ENCODE assay signal across 40 mouse cellular contexts in genomic region chr14:51152249-51152870, GRCm38 (mm10). TPM values are rescaled to one million over a fixed set of nuclear protein-coding genes. Genes with fewer than 3 reads are reported as not detected.
A peak's percentile ranks its signal among the peaks of the same experiment; 100 is the strongest.
DNase-seq lines count a peak whose midpoint lies in the region; ATAC-seq and TF ChIP-seq lines count a peak whose summit lies in the region.
"Had no signal": no experiment of that assay in that cellular context is flagged by ENCODE, and none has a peak within 500 bp of the region (broad histone marks: within the 10 kb centered on the region; RNA-seq: fewer than 3 reads in every experiment).

No protein-coding gene starts in this region.

- no peak for TF ChIP-seq POLR2A in MEL (IDR thresholded peaks at IDR 0.05; ENCODE audit: control insufficient read depth in 1 of 2, insufficient read depth in 1 of 2, low read depth in 1 of 2, low read length in 2 of 2, poor library complexity in 1 of 2)

- H3K36me3 ChIP-seq in G1E (replicated peaks) (no peaks in the 10 kb centered on the region), MEL (ENCODE audit: control insufficient read depth in 1 of 2, insufficient read depth in 2 of 2, low read length in 2 of 2) (no peaks in the 10 kb centered on the region)
- no peaks in the 10 kb centered on the region for H3K36me3 ChIP-seq in liver, embryonic 11.5 days (ENCODE audit: control insufficient read depth, insufficient read depth, low read length)
- H3K36me3 ChIP-seq in liver, embryonic 16.5 days (ENCODE audit: control insufficient read depth, insufficient read depth) = no peaks in the 10 kb centered on the region
- H3K36me3 ChIP-seq: embryonic facial prominence, embryonic 13.5 days; forebrain, embryonic 10.5 days; forebrain, embryonic 15.5 days; heart, embryonic 12.5 days; midbrain, embryonic 13.5 days; neural tube, embryonic 13.5 days had no signal

- WGBS in liver, embryonic 11.5 days = 41% methylated on average over 5 of the region's 5 CpGs
- WGBS in liver, embryonic 16.5 days (ENCODE audit: insufficient replicate concordance) = 35% methylated on average over 5 of the region's 5 CpGs

- no peak for TF ChIP-seq CTCF in G1E (IDR thresholded peaks at IDR 0.05; ENCODE audit: low read depth, low read length)
- TF ChIP-seq CTCF in MEL (IDR thresholded peaks at IDR 0.05 in 2 of 3, conservative IDR thresholded peaks at IDR 0.05 in 1 of 3; ENCODE audit: control insufficient read depth in 1 of 3, insufficient read depth in 1 of 3, low read depth in 2 of 3, low read length in 3 of 3, poor library complexity in 1 of 3, severe bottlenecking in 1 of 3) = no peak

- no peak for TF ChIP-seq RAD21 in MEL (IDR thresholded peaks at IDR 0.05; ENCODE audit: low read depth, low read length)

- peak; percentile 66 for ATAC-seq in G1E (ENCODE audit: extremely low read depth, insufficient number of reproducible peaks, low FRiP score, poor library complexity, severe bottlenecking)
- ATAC-seq in liver, embryonic 11.5 days (replicated peaks; ENCODE audit: low FRiP score) = peak; percentile 65
- peak; percentile 65 for ATAC-seq in liver, embryonic 16.5 days (ENCODE audit: low read depth)
- ATAC-seq: forebrain, embryonic 15.5 days; inflammation-experienced regulatory T-cells, adult 6 months; midbrain, embryonic 13.5 days had no signal

- no peak for TF ChIP-seq EP300 in MEL (IDR thresholded peaks at IDR 0.05; ENCODE audit: low read depth in 1 of 2, low read length in 2 of 2)

- H3K9me3 ChIP-seq in G1E (replicated peaks) = no peaks in the 10 kb centered on the region
- H3K9me3 ChIP-seq in MEL (replicated peaks; ENCODE audit: insufficient read depth, low read length) = no peaks in the 10 kb centered on the region
- no peaks in the 10 kb centered on the region for H3K9me3 ChIP-seq in liver, embryonic 11.5 days (ENCODE audit: control insufficient read depth, low read length)
- no peaks in the 10 kb centered on the region for H3K9me3 ChIP-seq in liver, embryonic 16.5 days (replicated peaks; ENCODE audit: control insufficient read depth, low read length)
- H3K9me3 ChIP-seq: embryonic facial prominence, embryonic 13.5 days; forebrain, embryonic 10.5 days; forebrain, embryonic 15.5 days; heart, embryonic 12.5 days; midbrain, embryonic 13.5 days; neural tube, embryonic 13.5 days had no signal

- H3K27me3 ChIP-seq in G1E (ENCODE audit: insufficient read depth, low read length) = peaks cover 6% of the 10 kb centered on the region; the same call in 1 of the 2 replicates
- no peaks in the 10 kb centered on the region for H3K27me3 ChIP-seq in MEL (ENCODE audit: control insufficient read depth in 1 of 2, insufficient read depth in 2 of 2, low read length in 2 of 2)
- no peaks in the 10 kb centered on the region for H3K27me3 ChIP-seq in liver, embryonic 11.5 days (replicated peaks; ENCODE audit: control insufficient read depth, insufficient read depth, low read length)
- H3K27me3 ChIP-seq in liver, embryonic 16.5 days (ENCODE audit: control insufficient read depth, insufficient read depth, low read depth, low read length) = no peaks in the 10 kb centered on the region
- H3K27me3 ChIP-seq: embryonic facial prominence, embryonic 13.5 days; forebrain, embryonic 15.5 days; heart, embryonic 12.5 days; midbrain, embryonic 13.5 days; neural tube, embryonic 13.5 days had no signal

- H3K4me1 ChIP-seq in G1E (ENCODE audit: insufficient read depth, low read depth, low read length) = peaks cover 34% of the 10 kb centered on the region
- H3K4me1 ChIP-seq in MEL (ENCODE audit: control insufficient read depth in 1 of 2, insufficient read depth in 2 of 2, low read length in 2 of 2) = no peaks in the 10 kb centered on the region; a peak in 1 of 4 replicates
- H3K4me1 ChIP-seq in liver, embryonic 11.5 days (replicated peaks; ENCODE audit: control insufficient read depth, insufficient read depth, low read length) = peaks cover 22% of the 10 kb centered on the region
- peaks cover 48% of the 10 kb centered on the region for H3K4me1 ChIP-seq in liver, embryonic 16.5 days (ENCODE audit: control insufficient read depth, low read depth, low read length)
- H3K4me1 ChIP-seq: embryonic facial prominence, embryonic 13.5 days; forebrain, embryonic 15.5 days; midbrain, embryonic 13.5 days; neural tube, embryonic 13.5 days had no signal

- no peak for DNase-seq in G1E (ENCODE audit: low spot score)
- no peak for DNase-seq in MEL (ENCODE audit: low read depth, low spot score)
- DNase-seq in liver, embryonic 11.5 days (ENCODE audit: low spot score) = no peak
- DNase-seq in ovary, adult 18-20 months (ENCODE audit: low spot score) = no peak
- DNase-seq in urinary bladder, postnatal 14 days (ENCODE audit: low spot score) = no peak
- DNase-seq in heart, adult 8-10 months (ENCODE audit: low spot score) = no peak
- DNase-seq: adrenal gland, adult 8-10 months; B cell, adult 2 months; cerebellum, adult 11 months; cerebellum, adult 9-10 months; gastrocnemius, postnatal 25 days; heart, adult 18-20 months; kidney, adult 8-10 months; layer of hippocampus, adult 9-11 months; lung, postnatal 36 days; retina, postnatal 1 day; right cerebral cortex, postnatal 14 days had no signal

- H3K79me2 ChIP-seq in MEL (ENCODE audit: control insufficient read depth, insufficient read depth, low read length, poor library complexity) = no peaks in the 10 kb centered on the region

- no peak overlapping the region for H3K27ac ChIP-seq in MEL (ENCODE audit: control insufficient read depth, low read depth, low read length)
- no peak overlapping the region for H3K27ac ChIP-seq in liver, embryonic 11.5 days (ENCODE audit: low read depth, low read length)
- H3K27ac ChIP-seq in liver, embryonic 16.5 days (ENCODE audit: low read length) = peak overlapping the region; percentile 73
- H3K27ac ChIP-seq: embryonic facial prominence, embryonic 13.5 days; forebrain, embryonic 10.5 days; forebrain, embryonic 15.5 days; hindbrain, embryonic 14.5 days; kidney, postnatal 0 days; midbrain, embryonic 13.5 days; neural tube, embryonic 13.5 days had no signal

- no peak overlapping the region for H3K9ac ChIP-seq in MEL (ENCODE audit: control insufficient read depth, low read depth, low read length, poor library complexity, severe bottlenecking)
- no peak overlapping the region for H3K9ac ChIP-seq in liver, embryonic 11.5 days (ENCODE audit: low read depth, low read length)
- peak overlapping the region; percentile 39; the same call in 1 of the 2 replicates for H3K9ac ChIP-seq in liver, embryonic 16.5 days (ENCODE audit: low read depth, low read length)
- H3K9ac ChIP-seq: embryonic facial prominence, embryonic 13.5 days; forebrain, embryonic 15.5 days; heart, embryonic 12.5 days; hindbrain, embryonic 14.5 days; midbrain, embryonic 13.5 days; neural tube, embryonic 13.5 days had no signal

- H3K4me3 ChIP-seq in G1E (ENCODE audit: low read depth, low read length) (no peak overlapping the region), MEL (ENCODE audit: control insufficient read depth in 1 of 2, insufficient read depth in 1 of 2, low read depth in 2 of 2, low read length in 2 of 2) (no peak overlapping the region)
- H3K4me3 ChIP-seq in liver, embryonic 11.5 days (ENCODE audit: low read depth, low read length) = no peak overlapping the region
- no peak overlapping the region for H3K4me3 ChIP-seq in liver, embryonic 16.5 days (ENCODE audit: low read depth, low read length)
- H3K4me3 ChIP-seq: embryonic facial prominence, embryonic 13.5 days; forebrain, embryonic 10.5 days; forebrain, embryonic 15.5 days; heart, embryonic 12.5 days; midbrain, embryonic 13.5 days; neural tube, embryonic 13.5 days had no signal

- H3K4me2 ChIP-seq in liver, embryonic 11.5 days = no peak overlapping the region
- no peak overlapping the region for H3K4me2 ChIP-seq in liver, embryonic 16.5 days (ENCODE audit: low read depth, low read length)
- H3K4me2 ChIP-seq: embryonic facial prominence, embryonic 13.5 days; forebrain, embryonic 15.5 days; heart, embryonic 12.5 days; hindbrain, embryonic 14.5 days; midbrain, embryonic 13.5 days; neural tube, embryonic 13.5 days had no signal

RNA-seq across cellular contexts. Expression of gene Rnase1, which starts 5.8 kb away (rescaled TPM):
- total RNA-seq in G1E (2014; fragmentation: Nextera tagmentation) = not detected in 2 replicates
- 0.17 and 0.22 TPM in 2 replicates for total RNA-seq in G1E (2017)
- polyA plus RNA-seq in G1E (2012) = not detected in 2 replicates
- total RNA-seq in MEL (2012; rRNA removed) = not detected in 2 replicates
- under 1 TPM in 1 of 2 experiments, not detected in 1; 0.07 TPM for polyA plus RNA-seq in MEL (2012; ENCODE audit: insufficient read depth in 1 of 2, insufficient read length in 2 of 2, low read depth in 1 of 2, low replicate concordance in 2 of 2, missing spikeins in 1 of 2)
- polyA plus RNA-seq in liver, embryonic 11.5 days (2014; fragmentation: Nextera tagmentation; extraction: Ambion mirVana) = not detected in 2 replicates
- 0.27 and 2.1 TPM in 2 replicates for polyA plus RNA-seq in liver, embryonic 16.5 days (2015; fragmentation: Nextera tagmentation; extraction: Ambion mirVana)
- 1 to 10 TPM in 2 of 4 experiments, under 1 TPM in 1, not detected in 1; 0.29 to 1.4 (median 1.3) TPM for total RNA-seq in heart, adult 8-10 months (2022)
- total RNA-seq: gastrocnemius, postnatal 25 days; hematopoietic stem cell, adult 5-6 weeks; left cerebral cortex, postnatal 10 days; megakaryocyte, adult 5-6 weeks had no signal
- polyA plus RNA-seq: embryonic facial prominence, embryonic 13.5 days; forebrain, embryonic 10.5 days; heart, embryonic 12.5 days; inflammation-experienced regulatory T-cells, adult 6 months; midbrain, embryonic 13.5 days had no signal

RNA-seq across cellular contexts. Expression of gene Rnase2b, which starts 9.7 kb away (rescaled TPM):
- not detected in 2 replicates for total RNA-seq in G1E (2014; fragmentation: Nextera tagmentation)
- total RNA-seq in G1E (2017) = 0.23 TPM in 1 of 2 replicates, not detected in the other
- not detected in 2 replicates for polyA plus RNA-seq in G1E (2012)
- total RNA-seq in MEL (2012; rRNA removed) = not detected in 2 replicates
- not detected for polyA plus RNA-seq in MEL (2012; ENCODE audit: insufficient read depth in 1 of 2, insufficient read length in 2 of 2, low read depth in 1 of 2, low replicate concordance in 2 of 2, missing spikeins in 1 of 2)
- not detected in 2 replicates for polyA plus RNA-seq in liver, embryonic 11.5 days (2014; fragmentation: Nextera tagmentation; extraction: Ambion mirVana)
- polyA plus RNA-seq in liver, embryonic 16.5 days (2015; fragmentation: Nextera tagmentation; extraction: Ambion mirVana) = not detected in 2 replicates
- not detected for total RNA-seq in heart, adult 8-10 months (2022)
- total RNA-seq: adrenal gland, adult 8-10 months; adrenal gland, postnatal 4 days; gastrocnemius, adult 18-20 months; gastrocnemius, postnatal 25 days; heart, adult 18-20 months; hematopoietic stem cell, adult 5-6 weeks; left cerebral cortex, postnatal 10 days; liver, adult 2 months had no signal
- polyA plus RNA-seq: embryonic facial prominence, embryonic 13.5 days; forebrain, embryonic 10.5 days; forebrain, embryonic 15.5 days; frontal cortex, adult 2 months; heart, embryonic 12.5 days; heart, postnatal 0 days; hindbrain, embryonic 14.5 days; inflammation-experienced regulatory T-cells, adult 6 months; kidney, postnatal 0 days; large intestine, adult 2 months; limb, embryonic 11.5 days; liver, adult 2 months; lung, embryonic 16.5 days; midbrain, embryonic 13.5 days; neural tube, embryonic 13.5 days; small intestine, adult 2 months; testis, adult 2 months had no signal

RNA-seq across cellular contexts. Expression of gene Rnase6, which starts 28.7 kb away (rescaled TPM):
- total RNA-seq in G1E (2014; fragmentation: Nextera tagmentation) = 41.7 and 44.8 TPM in 2 replicates
- total RNA-seq in G1E (2017) = 44.9 and 45.1 TPM in 2 replicates
- 1.4 and 1.5 TPM in 2 replicates for polyA plus RNA-seq in G1E (2012)
- 65.0 and 73.4 TPM in 2 replicates for total RNA-seq in MEL (2012; rRNA removed)
- 10 to 100 TPM in 1 of 2 experiments, not detected in 1; 49.2 TPM for polyA plus RNA-seq in MEL (2012; ENCODE audit: insufficient read depth in 1 of 2, insufficient read length in 2 of 2, low read depth in 1 of 2, low replicate concordance in 2 of 2, missing spikeins in 1 of 2)
- 3.2 and 4.2 TPM in 2 replicates for polyA plus RNA-seq in liver, embryonic 11.5 days (2014; fragmentation: Nextera tagmentation; extraction: Ambion mirVana)
- 2.7 and 3.2 TPM in 2 replicates for polyA plus RNA-seq in liver, embryonic 16.5 days (2015; fragmentation: Nextera tagmentation; extraction: Ambion mirVana)
- under 1 TPM; 0.16 to 0.63 (median 0.33) TPM for total RNA-seq in heart, adult 8-10 months (2022)
- total RNA-seq: gastrocnemius, postnatal 25 days; left cerebral cortex, postnatal 10 days had no signal

RNA-seq across cellular contexts. Expression of gene Eddm3b, which starts 38.1 kb away (rescaled TPM):
- total RNA-seq in G1E (2014; fragmentation: Nextera tagmentation) (not detected in 2 replicates), G1E (2017) (0.11 TPM in 1 of 2 replicates, not detected in the other), MEL (2012; rRNA removed) (not detected in 2 replicates)
- polyA plus RNA-seq in G1E (2012) (not detected in 2 replicates), MEL (2012; ENCODE audit: insufficient read depth in 1 of 2, insufficient read length in 2 of 2, low read depth in 1 of 2, low replicate concordance in 2 of 2, missing spikeins in 1 of 2) (not detected)
- not detected in 2 replicates for polyA plus RNA-seq in liver, embryonic 11.5 days (2014; fragmentation: Nextera tagmentation; extraction: Ambion mirVana)
- polyA plus RNA-seq in liver, embryonic 16.5 days (2015; fragmentation: Nextera tagmentation; extraction: Ambion mirVana) = not detected in 2 replicates
- not detected for total RNA-seq in heart, adult 8-10 months (2022)
- total RNA-seq: adrenal gland, adult 8-10 months; gastrocnemius, adult 18-20 months; gastrocnemius, postnatal 25 days; heart, adult 18-20 months; hematopoietic stem cell, adult 5-6 weeks; left cerebral cortex, postnatal 10 days; liver, adult 2 months; megakaryocyte, adult 5-6 weeks had no signal
- polyA plus RNA-seq: embryonic facial prominence, embryonic 13.5 days; forebrain, embryonic 10.5 days; forebrain, embryonic 15.5 days; frontal cortex, adult 2 months; heart, embryonic 12.5 days; heart, postnatal 0 days; hindbrain, embryonic 14.5 days; inflammation-experienced regulatory T-cells, adult 6 months; large intestine, adult 2 months; limb, embryonic 11.5 days; liver, adult 2 months; lung, embryonic 16.5 days; midbrain, embryonic 13.5 days; neural tube, embryonic 13.5 days; small intestine, adult 2 months; testis, adult 2 months had no signal

RNA-seq across cellular contexts. Expression of gene Ang2, which starts 46.6 kb away (rescaled TPM):
- not detected in 2 replicates for total RNA-seq in G1E (2014; fragmentation: Nextera tagmentation)
- total RNA-seq in G1E (2017) = not detected in 2 replicates
- polyA plus RNA-seq in G1E (2012) = not detected in 2 replicates
- total RNA-seq in MEL (2012; rRNA removed) = not detected in 2 replicates
- polyA plus RNA-seq in MEL (2012; ENCODE audit: insufficient read depth in 1 of 2, insufficient read length in 2 of 2, low read depth in 1 of 2, low replicate concordance in 2 of 2, missing spikeins in 1 of 2) = not detected
- not detected in 2 replicates for polyA plus RNA-seq in liver, embryonic 11.5 days (2014; fragmentation: Nextera tagmentation; extraction: Ambion mirVana)
- polyA plus RNA-seq in liver, embryonic 16.5 days (2015; fragmentation: Nextera tagmentation; extraction: Ambion mirVana) = not detected in 2 replicates
- not detected for total RNA-seq in heart, adult 8-10 months (2022)
- total RNA-seq: adrenal gland, adult 8-10 months; adrenal gland, postnatal 4 days; gastrocnemius, adult 18-20 months; gastrocnemius, postnatal 25 days; heart, adult 18-20 months; hematopoietic stem cell, adult 5-6 weeks; left cerebral cortex, postnatal 10 days; liver, adult 2 months; megakaryocyte, adult 5-6 weeks had no signal
- polyA plus RNA-seq: embryonic facial prominence, embryonic 13.5 days; forebrain, embryonic 10.5 days; forebrain, embryonic 15.5 days; frontal cortex, adult 2 months; heart, embryonic 12.5 days; heart, postnatal 0 days; hindbrain, embryonic 14.5 days; inflammation-experienced regulatory T-cells, adult 6 months; kidney, postnatal 0 days; large intestine, adult 2 months; limb, embryonic 11.5 days; liver, adult 2 months; lung, embryonic 16.5 days; midbrain, embryonic 13.5 days; neural tube, embryonic 13.5 days; small intestine, adult 2 months; testis, adult 2 months had no signal
